Mouse (Mus musculus) CH12.LX (cell line): ENCODE results near the gene Leng9. TPM values are rescaled to one million over a fixed set of nuclear protein-coding genes. Genes with fewer than 3 reads are reported as not detected.
A peak's percentile ranks its signal among the peaks of the same experiment; 100 is the strongest.

Source experiments
- DNase-seq: peaks from one replicate; pipeline ENCODE4 v3.0.0-alpha.2; 2013; ENCODE audit errors: extremely low read depth
- H3K27ac ChIP-seq: 2 replicates; pipeline ENCODE4 v1.5.1; 2012; ENCODE audit warnings: low read depth, mild to moderate bottlenecking, control low read depth, moderate library complexity; ENCODE audit not compliant: insufficient read depth
- H3K27me3 ChIP-seq: replicated peaks from 2 replicates; pipeline ENCODE3; 2012; ENCODE audit warnings: inconsistent platforms
- H3K36me3 ChIP-seq, 2 experiments: replicated peaks in 1 of 2; 2 replicates each; pipeline versions ENCODE3 to v1.6.1; 2012; ENCODE audit warnings: inconsistent platforms in 1 of 2, low read length in 1 of 2, mild to moderate bottlenecking in 1 of 2, mixed read lengths in 1 of 2, moderate library complexity in 1 of 2; ENCODE audit not compliant: control insufficient read depth in 1 of 2, insufficient read depth in 1 of 2
- H3K4me1 ChIP-seq, 2 experiments: 2 replicates each; pipeline ENCODE4 v1.6.1; 2012; ENCODE audit warnings: inconsistent platforms in 1 of 2, moderate library complexity in 1 of 2; ENCODE audit not compliant: insufficient read depth in 2 of 2, control insufficient read depth in 1 of 2
- H3K4me2 ChIP-seq: 2 replicates; pipeline ENCODE4 v1.6.1; 2012; ENCODE audit warnings: low read depth, mild to moderate bottlenecking, control low read depth; ENCODE audit not compliant: poor library complexity, insufficient read depth, severe bottlenecking
- H3K4me3 ChIP-seq, 3 experiments: fragments of 150-350 bp in 1 of 3; sonication (generic) in 1 of 3; replicated peaks in 1 of 3; 2 replicates each; pipeline versions ENCODE3 to v1.5.1; 2011 to 2012; ENCODE audit warnings: low read depth in 2 of 3, low read length in 2 of 3, mild to moderate bottlenecking in 2 of 3, moderate library complexity in 2 of 3, control low read depth in 1 of 3, improper control_type of control experiment in 1 of 3, inconsistent platforms in 1 of 3, mixed read lengths in 1 of 3; ENCODE audit not compliant: poor library complexity in 1 of 3
- H3K79me2 ChIP-seq: replicated peaks from 2 replicates; pipeline ENCODE4 v1.6.1; 2012; ENCODE audit warnings: mild to moderate bottlenecking, moderate library complexity; ENCODE audit not compliant: control insufficient read depth, poor library complexity, insufficient read depth, severe bottlenecking; ENCODE audit errors: extremely low read depth
- H3K9ac ChIP-seq: 2 replicates; pipeline ENCODE4 v1.6.1; 2012; ENCODE audit warnings: low read depth, mild to moderate bottlenecking, control low read depth, moderate library complexity; ENCODE audit not compliant: insufficient read depth
- H3K9me3 ChIP-seq: replicated peaks from 2 replicates; pipeline ENCODE3; 2012; ENCODE audit warnings: low read length, inconsistent platforms, mixed read lengths
- BHLHE40 ChIP-seq: IDR thresholded peaks from 2 replicates; pipeline ENCODE4 v1.6.1; 2011; ENCODE audit warnings: mild to moderate bottlenecking, low read depth, low read length, improper control_type of control experiment
- CHD2 ChIP-seq: IDR thresholded peaks from 2 replicates; pipeline ENCODE4 v1.6.1; 2011; ENCODE audit warnings: low read length, improper control_type of control experiment
- CTCF ChIP-seq, 2 experiments: IDR thresholded peaks in 1 of 2; conservative IDR thresholded peaks in 1 of 2; 2 replicates each; pipeline ENCODE4 v1.5.1; 2011 to 2012; ENCODE audit warnings: low read depth in 2 of 2, low read length in 2 of 2, improper control_type of control experiment in 1 of 2, inconsistent platforms in 1 of 2, mild to moderate bottlenecking in 1 of 2, moderate library complexity in 1 of 2
- ETS1 ChIP-seq: conservative IDR thresholded peaks from 2 replicates; pipeline ENCODE4 v1.6.1; 2012; ENCODE audit warnings: low read depth, mild to moderate bottlenecking, inconsistent platforms, low read length, improper control_type of control experiment, moderate library complexity
- HCFC1 ChIP-seq: IDR thresholded peaks from 2 replicates; pipeline ENCODE4 v1.6.1; 2012; ENCODE audit warnings: low read depth, mild to moderate bottlenecking, inconsistent platforms, low read length, improper control_type of control experiment
- JUND ChIP-seq: conservative IDR thresholded peaks from 2 replicates; pipeline ENCODE4 v1.6.1; 2011; ENCODE audit warnings: low read depth, low read length, improper control_type of control experiment
- KAT2A ChIP-seq: IDR thresholded peaks from 2 replicates; pipeline ENCODE4 v1.6.1; 2012; ENCODE audit warnings: low read length, improper control_type of control experiment, inconsistent platforms; ENCODE audit not compliant: insufficient replicate concordance
- MAFK ChIP-seq: IDR thresholded peaks from 2 replicates; pipeline ENCODE4 v1.6.1; 2011; ENCODE audit warnings: low read length, improper control_type of control experiment; ENCODE audit not compliant: insufficient replicate concordance
- MAX ChIP-seq: IDR thresholded peaks from 2 replicates; pipeline ENCODE4 v1.6.1; 2011; ENCODE audit warnings: low read length, improper control_type of control experiment
- MAZ ChIP-seq: IDR thresholded peaks from 2 replicates; pipeline ENCODE4 v1.6.1; 2012; ENCODE audit warnings: low read depth, mild to moderate bottlenecking, inconsistent platforms, low read length, improper control_type of control experiment, moderate library complexity
- MEF2A ChIP-seq: IDR thresholded peaks from 2 replicates; pipeline ENCODE4 v1.6.1; 2014; ENCODE audit warnings: low read depth, mild to moderate bottlenecking, inconsistent platforms, low read length, improper control_type of control experiment, borderline replicate concordance
- NELFE ChIP-seq: IDR thresholded peaks from 2 replicates; pipeline ENCODE4 v1.6.1; 2011; ENCODE audit warnings: low read depth, low read length, improper control_type of control experiment
- NRF1 ChIP-seq: IDR thresholded peaks from 2 replicates; pipeline ENCODE4 v1.6.1; 2014; ENCODE audit warnings: low read depth, mild to moderate bottlenecking, inconsistent platforms, low read length, improper control_type of control experiment, moderate library complexity
- POLR2AphosphoS2 ChIP-seq: IDR thresholded peaks from 2 replicates; pipeline ENCODE4 v1.6.1; 2011; ENCODE audit warnings: low read depth, low read length, improper control_type of control experiment
- RAD21 ChIP-seq: IDR thresholded peaks from 2 replicates; pipeline ENCODE4 v1.6.1; 2011; ENCODE audit warnings: low read depth, mild to moderate bottlenecking, low read length, improper control_type of control experiment, moderate library complexity
- SIN3A ChIP-seq: IDR thresholded peaks from 2 replicates; pipeline ENCODE4 v1.6.1; 2012; ENCODE audit warnings: low read length, improper control_type of control experiment, inconsistent platforms
- TBP ChIP-seq: conservative IDR thresholded peaks from 2 replicates; pipeline ENCODE4 v1.6.1; 2011; ENCODE audit warnings: low read depth, low read length, improper control_type of control experiment
- TCF12 ChIP-seq: IDR thresholded peaks from 2 replicates; pipeline ENCODE4 v1.6.1; 2014; ENCODE audit warnings: low read depth, mild to moderate bottlenecking, inconsistent platforms, low read length, improper control_type of control experiment
- USF1 ChIP-seq: IDR thresholded peaks from 2 replicates; pipeline ENCODE4 v1.6.1; 2014; ENCODE audit warnings: low read depth, mild to moderate bottlenecking, inconsistent platforms, low read length, improper control_type of control experiment
- ZMIZ1 ChIP-seq: IDR thresholded peaks from 2 replicates; pipeline ENCODE4 v1.6.1; 2012; ENCODE audit warnings: low read depth, mild to moderate bottlenecking, inconsistent platforms, low read length, improper control_type of control experiment
- dilution Hi-C: fragments of 300-500 bp; cut with MboI; formaldehyde crosslinking; loops from 2 replicates; pipeline ENCODE4 v1.14.3; 2020; ENCODE audit warnings: low sequenced_read_pairs; ENCODE audit not compliant: extremely low pct_unique_long_range_greater_than_20kb, extremely low pct_ligation_motif_present
- in situ Hi-C: fragments of 300-500 bp; cut with MboI; formaldehyde crosslinking; loops from 3 replicates; pipeline ENCODE4 v1.14.3; 2019; ENCODE audit warnings: low sequenced_read_pairs, low pct_ligation_motif_present, low pct_unique_long_range_greater_than_20kb, mixed read lengths
- polyA plus RNA-seq: library from polyadenylated mRNA; unstranded; fragments of >175 nt; gene quantifications from 2 replicates; pipeline ENCODE4 v1.2.1, GENCODE M21; 2012; ENCODE audit warnings: low read depth; ENCODE audit not compliant: insufficient read length
- total RNA-seq, 2 experiments: library from RNA; depleted of rRNA; stranded (reverse); fragments of 300-350 nt in 1 of 2; fragments of >200 nt in 1 of 2; gene quantifications; 2 replicates each; pipeline ENCODE4 v1.2.3; 2012 to 2014

Gene Leng9
- 1.2 and 1.8 TPM in 2 replicates for total RNA-seq (2012; rRNA removed)
- total RNA-seq (2014; rRNA removed) = 0.70 and 1.2 TPM in 2 replicates
- 1.1 and 1.3 TPM in 2 replicates for polyA plus RNA-seq

- in situ Hi-C loops = no loop called here
Measured at GRCm38 (mm10) chr7:4150059-4150541, at the start of gene Leng9. Gene Leng9, minus strand, starts transcription at chr7:4150374.

GRCm38 (mm10) chr7:4178438-4178837, 28.3 kb upstream of the Leng9 start:
- Histone ChIP-seq H3K27ac (no peak overlapping the region), H3K27me3 (peaks cover 9% of the 10 kb centered on the region), H3K36me3 (no peaks in the 10 kb centered on the region), H3K9ac (no peak overlapping the region), H3K79me2 (no peaks in the 10 kb centered on the region), H3K4me3 (no peak overlapping the region), H3K4me1 (no peaks in the 10 kb centered on the region)
- DNase-seq = peak; percentile 28
- TF ChIP-seq RAD21 = no peak
- TF ChIP-seq CTCF (conservative IDR thresholded peaks at IDR 0.05 in 1 of 2, IDR thresholded peaks at IDR 0.05 in 1 of 2; ENCODE audit: low read depth in 2 of 2, low read length in 2 of 2) = no peak
- peak; percentile 86 for TF ChIP-seq SIN3A
- TF ChIP-seq NRF1 = no peak
- no peak for TF ChIP-seq MEF2A
- TF ChIP-seq, all 38 proteins: peak for 1
- Histone ChIP-seq H3K9me3 (no peaks in the 10 kb centered on the region), H3K4me2 (no peak overlapping the region)
- in situ Hi-C loops = no loop called here
- dilution Hi-C loops = no loop called here

More at GRCm38 (mm10) chr7:4150059-4150541, at the start of gene Leng9:
- peak; percentile 83 for DNase-seq
- dilution Hi-C loops = no loop called here
- Histone ChIP-seq H3K4me3 (peak within 1 kb of the TSS; percentile 76 to 85 (median 83)), H3K9ac (peak within 1 kb of the TSS; percentile 70), H3K4me2 (peak within 1 kb of the TSS; percentile 99), H3K79me2 (peaks cover 2% of the 10 kb centered on the region; the same call in 1 of the 2 replicates), H3K36me3 (peaks cover 31 to 35% of the 10 kb centered on the region in 2 experiments), H3K9me3 (no peaks in the 10 kb centered on the region), H3K27me3 (no peaks in the 10 kb centered on the region), H3K27ac (peak within 1 kb of the TSS; percentile 95), H3K4me1 (peaks cover 15 to 36% of the 10 kb centered on the region in 2 experiments)
- TF ChIP-seq ETS1 (peak; percentile 33; the same call in 1 of the 2 replicates), BHLHE40 (peak; percentile 43; the same call in 1 of the 2 replicates), MAZ (0 out of 2 replicates have a peak, but pooled peaks have one; percentile 13), TCF12 (no peak), CHD2 (peak; percentile 61; the same call in 1 of the 2 replicates), TBP (0 out of 2 replicates have a peak, but pooled peaks have one; percentile 6)

DNA sequence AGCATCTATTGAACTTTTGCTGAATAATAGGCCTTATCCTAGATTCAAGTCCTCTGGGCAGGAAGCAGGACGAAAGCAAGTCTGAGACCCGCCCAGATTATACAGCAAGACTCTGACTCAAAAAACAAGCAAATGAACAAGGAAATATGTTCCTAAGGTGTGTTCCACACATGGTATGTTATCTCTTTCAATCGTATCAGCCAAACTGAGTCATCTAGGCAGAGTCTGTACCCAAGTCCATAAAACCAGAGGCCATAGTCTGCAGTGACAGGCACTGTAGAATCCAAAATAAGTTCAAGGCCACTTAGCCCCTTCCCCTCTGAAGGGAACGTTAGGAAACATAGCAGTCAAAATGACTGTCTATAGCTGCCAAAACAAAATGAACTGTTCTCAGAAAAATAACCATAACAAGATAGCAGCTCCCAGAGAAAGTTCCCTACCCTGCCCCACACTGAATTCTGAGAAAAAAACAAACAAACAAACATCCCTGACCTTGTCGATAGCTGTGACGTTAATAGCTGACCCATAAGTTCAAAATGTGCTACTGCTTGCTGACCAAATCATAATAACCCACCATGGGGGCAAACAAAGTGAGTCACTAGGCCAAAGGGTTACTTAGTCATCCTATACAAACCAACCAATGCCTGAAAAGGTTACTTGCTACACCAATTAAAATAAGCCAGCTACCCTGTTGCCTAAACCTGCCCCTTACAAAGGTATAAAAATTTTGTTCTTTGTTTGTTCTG, 20.2 kb upstream of the Leng9 start:
- in situ Hi-C loops = no loop called here
- DNase-seq = no peak
- H3K79me2 ChIP-seq = no peaks in the 10 kb centered on the region
- H3K9me3 ChIP-seq = no peaks in the 10 kb centered on the region
- no peaks in the 10 kb centered on the region for H3K36me3 ChIP-seq
- TF ChIP-seq MAFK (no peak), MAX (no peak), ZMIZ1 (no peak), KAT2A (no peak), HCFC1 (no peak), POLR2AphosphoS2 (no peak), MEF2A (no peak), USF1 (no peak), SIN3A (no peak), JUND (no peak), NELFE (no peak)
- TF ChIP-seq, all 38 proteins: peak for 0
- no peak overlapping the region for H3K4me3 ChIP-seq
- H3K27ac ChIP-seq = no peak overlapping the region
- dilution Hi-C loops = no loop called here
- H3K4me1 ChIP-seq = peaks cover 0 to 4% of the 10 kb centered on the region in 2 experiments; a peak in 1 of 4 replicates
- no peak overlapping the region for H3K9ac ChIP-seq
- H3K27me3 ChIP-seq = no peaks in the 10 kb centered on the region
- no peak overlapping the region for H3K4me2 ChIP-seq
